Mouse (Mus musculus) bone marrow, adult 2 months (tissue): ENCODE measurements around the gene Zfp286. TPM values are rescaled to one million over a fixed set of nuclear protein-coding genes. Genes with fewer than 3 reads are reported as not detected.

Source experiments
- H3K27ac ChIP-seq: fragments of 200-500 bp; 2 replicates; pipeline ENCODE4 v1.5.1; 2012; ENCODE audit warnings: low read depth, mild to moderate bottlenecking, control low read depth, inconsistent platforms, low read length; ENCODE audit not compliant: control insufficient read depth, poor library complexity, insufficient read depth
- H3K4me1 ChIP-seq: fragments of 200-500 bp; 2 replicates; pipeline ENCODE4 v1.6.1; 2011; ENCODE audit warnings: low read length; ENCODE audit not compliant: control insufficient read depth, insufficient read depth
- H3K4me3 ChIP-seq: fragments of 200-500 bp; replicated peaks from 2 replicates; pipeline ENCODE3; 2011; ENCODE audit warnings: mild to moderate bottlenecking, low read depth, low read length, control low read depth; ENCODE audit not compliant: control insufficient read depth
- CTCF ChIP-seq: fragments of 200-500 bp; IDR thresholded peaks from 2 replicates; pipeline ENCODE4 v1.5.1; 2011; ENCODE audit warnings: low read length, control low read depth; ENCODE audit not compliant: control insufficient read depth, insufficient read depth
- POLR2A ChIP-seq: fragments of 200-500 bp; IDR thresholded peaks from 2 replicates; pipeline ENCODE4 v1.6.1; 2011; ENCODE audit warnings: low read depth, mild to moderate bottlenecking, control low read depth, low read length, borderline replicate concordance; ENCODE audit not compliant: control insufficient read depth
- WGBS: fragments of 180-500 bp; shearing (Covaris S2); methylation state at CpG from one replicate; pipeline ENCODE4 v1.1.7; 2018; 5-methylcytosine and 5-hydroxymethylcytosine counted together
- polyA plus RNA-seq: library from polyadenylated mRNA; stranded (reverse); fragments of >200 nt; gene quantifications from 2 replicates; pipeline ENCODE4 v1.2.4, GENCODE M21; 2011; ENCODE audit warnings: low replicate concordance; ENCODE audit not compliant: missing spikeins, insufficient read depth, insufficient read length

The Zfp286 gene
- 1.9 and 2.6 TPM in 2 replicates for polyA plus RNA-seq

- Histone ChIP-seq H3K27ac (no peak within 1 kb of the TSS), H3K4me1 (peaks cover 3% of the 10 kb centered on the region; the same call in 1 of the 2 replicates), H3K4me3 (peak within 1 kb of the TSS; percentile 70)
- WGBS = 7% methylated on average over 34 of the region's 34 CpGs
- TF ChIP-seq POLR2A (peak; percentile 44; the same call in 1 of the 2 replicates), CTCF (no peak)
These were observed at the start of gene Zfp286 for GRCm38 (mm10) chr11:62788935-62789616. Zfp286 (minus strand) TSS chr11:62789462.

GRCm38 (mm10) chr11:62831906-62832305, 42.6 kb upstream of the Zfp286 start:
- Histone ChIP-seq H3K27ac (no peak overlapping the region), H3K4me1 (no peaks in the 10 kb centered on the region), H3K4me3 (no peak overlapping the region)
- no peak for TF ChIP-seq POLR2A
- no peak for TF ChIP-seq CTCF

- 85% methylated on average over 2 of the region's 2 CpGs for WGBS
- H3K4me1 ChIP-seq = no peaks in the 10 kb centered on the region
- no peak overlapping the region for H3K27ac ChIP-seq
- TF ChIP-seq POLR2A (no peak), CTCF (no peak)
- H3K4me3 ChIP-seq = no peak overlapping the region
These were observed 41.1 kb upstream of the Zfp286 start for GRCm38 (mm10) chr11:62830387-62830786.

GRCm38 (mm10) chr11:62827911-62828310, 38.6 kb upstream of the Zfp286 start:
- WGBS = 85% methylated on average over 3 of the region's 3 CpGs
- H3K27ac ChIP-seq = no peak overlapping the region
- TF ChIP-seq POLR2A = no peak
- TF ChIP-seq CTCF = no peak
- no peaks in the 10 kb centered on the region for H3K4me1 ChIP-seq
- no peak overlapping the region for H3K4me3 ChIP-seq

GRCm38 (mm10) chr11:62827135-62827534, 37.9 kb upstream of the Zfp286 start:
- TF ChIP-seq POLR2A = no peak
- no peak for TF ChIP-seq CTCF
- no peak overlapping the region for H3K4me3 ChIP-seq
- WGBS = 84% methylated on average over 4 of the region's 4 CpGs
- no peak overlapping the region for H3K27ac ChIP-seq
- no peaks in the 10 kb centered on the region for H3K4me1 ChIP-seq

GRCm38 (mm10) chr11:62826106-62826733, 37.0 kb upstream of the Zfp286 start:
- TF ChIP-seq CTCF = no peak
- WGBS = 68% methylated on average over 6 of the region's 6 CpGs

GRCm38 (mm10) chr11:62825222-62826105, 36.2 kb upstream of the Zfp286 start:
- 75% methylated on average over 9 of the region's 9 CpGs for WGBS
- H3K4me3 ChIP-seq = no peak overlapping the region
- no peaks in the 10 kb centered on the region for H3K4me1 ChIP-seq
- H3K27ac ChIP-seq = no peak overlapping the region
- TF ChIP-seq POLR2A = no peak
- TF ChIP-seq CTCF = no peak

More at GRCm38 (mm10) chr11:62826106-62826733, 37.0 kb upstream of the Zfp286 start:
- no peaks in the 10 kb centered on the region for H3K4me1 ChIP-seq
- H3K4me3 ChIP-seq = no peak overlapping the region
- H3K27ac ChIP-seq = no peak overlapping the region

- no peak overlapping the region for H3K4me3 ChIP-seq
- peaks cover 2% of the 10 kb centered on the region; the same call in 1 of the 2 replicates for H3K4me1 ChIP-seq
- WGBS = 41% methylated on average over 7 of the region's 7 CpGs
- TF ChIP-seq CTCF (no peak), POLR2A (no peak)
- H3K27ac ChIP-seq = no peak overlapping the region
These were observed 34.9 kb upstream of the Zfp286 start for GRCm38 (mm10) chr11:62824211-62824610.
